Comparison of ENCODE assay signal across 8 mouse cellular contexts in genomic region chr5:123135471-123136360, GRCm38 (mm10). TPM values are rescaled to one million over a fixed set of nuclear protein-coding genes. Genes with fewer than 3 reads are reported as not detected.
A peak's percentile ranks its signal among the peaks of the same experiment; 100 is the strongest.
DNase-seq lines count a peak whose midpoint lies in the region; ATAC-seq and TF ChIP-seq lines count a peak whose summit lies in the region.

No protein-coding gene starts in this region.

- peaks cover 13% of the 10 kb centered on the region for H3K27me3 ChIP-seq in forebrain, embryonic 10.5 days (ENCODE audit: poor library complexity, severe bottlenecking)
- H3K27me3 ChIP-seq in lung, postnatal 0 days (replicated peaks; ENCODE audit: insufficient read depth, low read length), result no peaks in the 10 kb centered on the region

- peak overlapping the region; percentile 57 to 62 for H3K4me3 ChIP-seq in ES-E14 (ENCODE audit: insufficient read depth in 1 of 2, low read depth in 1 of 2, low read length in 2 of 2, poor library complexity in 1 of 2, severe bottlenecking in 1 of 2)
- peak overlapping the region; percentile 98 for H3K4me3 ChIP-seq in forebrain, embryonic 10.5 days
- peak overlapping the region; percentile 34 for H3K4me3 ChIP-seq in lung, postnatal 0 days (ENCODE audit: low read depth, low read length)

- peak overlapping the region; percentile 99 for H3K4me2 ChIP-seq in lung, postnatal 0 days (replicated peaks; ENCODE audit: low read depth, low read length)

- H3K36me3 ChIP-seq in ES-E14 (ENCODE audit: control insufficient read depth, insufficient read depth, low read length, poor library complexity, severe bottlenecking), result peaks cover 6% of the 10 kb centered on the region
- H3K36me3 ChIP-seq in forebrain, embryonic 10.5 days (replicated peaks), result peaks cover 40% of the 10 kb centered on the region
- no peaks in the 10 kb centered on the region for H3K36me3 ChIP-seq in lung, postnatal 0 days (ENCODE audit: insufficient read depth, low read length)

- peak; percentile 39; the same call in 1 of the 2 replicates for TF ChIP-seq EP300 in lung, postnatal 0 days (IDR thresholded peaks at IDR 0.05)

- no peaks in the 10 kb centered on the region for H3K9me3 ChIP-seq in ES-E14 (ENCODE audit: control insufficient read depth, insufficient read depth, low read depth, low read length)
- no peaks in the 10 kb centered on the region for H3K9me3 ChIP-seq in forebrain, embryonic 10.5 days
- H3K9me3 ChIP-seq in lung, postnatal 0 days (ENCODE audit: low read length), result no peaks in the 10 kb centered on the region

- peak; percentile 96 for DNase-seq in ES-E14 (ENCODE audit: low read depth, low spot score)
- DNase-seq in brain, adult 2 months (ENCODE audit: low read depth, low spot score), result peak; percentile 84
- DNase-seq in forebrain, embryonic 10.5 days (ENCODE audit: extremely low spot score, low spot score), result peak; percentile 64
- peak; percentile 95 to 96 for DNase-seq in heart, postnatal 10 days
- DNase-seq in kidney, postnatal 4 days, result peak; percentile 87 to 91
- DNase-seq in lung, postnatal 0 days (ENCODE audit: low spot score), result peak; percentile 98
- peak; percentile 81 for DNase-seq in retina, postnatal 1 day
- DNase-seq in yolk sac, embryonic 10.5 days (ENCODE audit: low spot score), result peak; percentile 96

- TF ChIP-seq CTCF in lung, postnatal 0 days (IDR thresholded peaks at IDR 0.05), result peak; percentile 51

- ATAC-seq in lung, postnatal 0 days, result peak; percentile 52

- in situ Hi-C loops in ES-E14 (cut with MboI; ENCODE audit: low sequenced_read_pairs in 2 of 2, unreplicated experiment in 2 of 2), result no loop called here

- H3K4me1 ChIP-seq in ES-E14 (ENCODE audit: control insufficient read depth in 2 of 2, insufficient read depth in 2 of 2, low read length in 2 of 2, poor library complexity in 1 of 2), result peaks cover 2 to 7% of the 10 kb centered on the region in 2 experiments; a peak in 1 of 4 replicates
- peaks cover 87% of the 10 kb centered on the region for H3K4me1 ChIP-seq in forebrain, embryonic 10.5 days
- peaks cover 42% of the 10 kb centered on the region for H3K4me1 ChIP-seq in lung, postnatal 0 days (ENCODE audit: insufficient read depth, low read depth, low read length)

- H3K9ac ChIP-seq in ES-E14 (ENCODE audit: insufficient read depth, low read depth, low read length, poor library complexity, severe bottlenecking), result peak overlapping the region; percentile 87
- H3K9ac ChIP-seq in lung, postnatal 0 days (replicated peaks; ENCODE audit: low read depth), result peak overlapping the region; percentile 52

- WGBS in forebrain, embryonic 10.5 days, result 2% methylated on average over 30 of the region's 30 CpGs
- WGBS in lung, postnatal 0 days, result 3% methylated on average over 30 of the region's 30 CpGs

- peak overlapping the region; percentile 100 for H3K27ac ChIP-seq in ES-E14 (ENCODE audit: insufficient read depth, low read depth, low read length, poor library complexity, severe bottlenecking)
- peak overlapping the region; percentile 100 for H3K27ac ChIP-seq in forebrain, embryonic 10.5 days
- peak overlapping the region; percentile 100 for H3K27ac ChIP-seq in lung, postnatal 0 days (ENCODE audit: low read length)

- intact Hi-C loops in heart, postnatal 10 days (cut with DNase I), result no loop called here

TF ChIP-seq in ES-E14, 5 proteins besides CTCF, POLR2A, EP300 and RAD21:
- TF ChIP-seq ZNF384 (IDR thresholded peaks at IDR 0.05; ENCODE audit: low read depth, low read length) (no peak), MAFK (IDR thresholded peaks at IDR 0.05; ENCODE audit: insufficient read depth, low read depth, low read length) (0 out of 2 replicates have a peak, but pooled peaks have one; percentile 5)

RNA-seq across cellular contexts. Expression of gene Rhof, which starts 3.2 kb away (rescaled TPM):
- total RNA-seq in ES-E14 (2012; rRNA removed), result 2.3 and 2.5 TPM in 2 replicates
- 1.2 and 1.5 TPM in 2 replicates for polyA plus RNA-seq in forebrain, embryonic 10.5 days (2016; fragmentation: Nextera tagmentation; extraction: Ambion mirVana)
- total RNA-seq in heart, postnatal 10 days (2021), result under 1 TPM; 0.64 to 0.77 TPM
- 12.4 and 16.8 TPM in 2 replicates for polyA plus RNA-seq in lung, postnatal 0 days (2015; fragmentation: Nextera tagmentation; extraction: Ambion mirVana)

RNA-seq across cellular contexts. Expression of gene Setd1b, which starts 6.3 kb away (rescaled TPM):
- total RNA-seq in ES-E14 (2012; rRNA removed), result 7.6 and 9.8 TPM in 2 replicates
- 7.6 and 8.1 TPM in 2 replicates for polyA plus RNA-seq in forebrain, embryonic 10.5 days (2016; fragmentation: Nextera tagmentation; extraction: Ambion mirVana)
- 10 to 100 TPM; 19.6 to 22.1 TPM for total RNA-seq in heart, postnatal 10 days (2021)
- 6.2 and 7.2 TPM in 2 replicates for polyA plus RNA-seq in lung, postnatal 0 days (2015; fragmentation: Nextera tagmentation; extraction: Ambion mirVana)

RNA-seq across cellular contexts. Expression of gene Psmd9, which starts 33.5 kb away (rescaled TPM):
- total RNA-seq in ES-E14 (2012; rRNA removed), result 22.9 and 27.0 TPM in 2 replicates
- 80.5 and 84.6 TPM in 2 replicates for polyA plus RNA-seq in forebrain, embryonic 10.5 days (2016; fragmentation: Nextera tagmentation; extraction: Ambion mirVana)
- 10 to 100 TPM; 20.5 to 24.6 TPM for total RNA-seq in heart, postnatal 10 days (2021)
- 61.3 and 62.0 TPM in 2 replicates for polyA plus RNA-seq in lung, postnatal 0 days (2015; fragmentation: Nextera tagmentation; extraction: Ambion mirVana)

RNA-seq across cellular contexts. Expression of gene Hpd, which starts 46.8 kb away (rescaled TPM):
- not detected in 2 replicates for total RNA-seq in ES-E14 (2012; rRNA removed)
- polyA plus RNA-seq in forebrain, embryonic 10.5 days (2016; fragmentation: Nextera tagmentation; extraction: Ambion mirVana), result 0.31 TPM in 1 of 2 replicates, not detected in the other
- total RNA-seq in heart, postnatal 10 days (2021), result not detected
- polyA plus RNA-seq in lung, postnatal 0 days (2015; fragmentation: Nextera tagmentation; extraction: Ambion mirVana), result 0.19 TPM in 1 of 2 replicates, not detected in the other

Comparison
In these comparisons a context has a peak if more than half of its experiments do, and no peak if none do; other contexts are left out.
1. Peak in every context shown above with its lines: DNase-seq, ATAC-seq, H3K4me3 ChIP-seq and H3K27ac ChIP-seq.
2. H3K4me3 ChIP-seq: peak in every context shown above with its lines; median percentile 98 in forebrain, embryonic 10.5 days; 60 in ES-E14; 34 in lung, postnatal 0 days.